Mouse (Mus musculus) forebrain, embryonic 14.5 days (tissue): ENCODE data around the gene Olfr644. TPM values are rescaled to one million over a fixed set of nuclear protein-coding genes. Genes with fewer than 3 reads are reported as not detected.

Experiments used
- ATAC-seq: fragments of 200-750 bp; cut with Nextera tagmentation; 2 replicates; pipeline ENCODE4 v1.8.0; 2017; ENCODE audit warnings: mild to moderate bottlenecking, moderate library complexity
- DNase-seq: peaks from one replicate; pipeline ENCODE4 v3.0.0-alpha.2; 2015; ENCODE audit warnings: low spot score
- H3K27ac ChIP-seq: fragments of 300-500 bp; sonication (generic); 2 replicates; pipeline ENCODE4 v1.5.1; 2014; ENCODE audit warnings: low read depth, mild to moderate bottlenecking, control low read depth, low read length, moderate library complexity
- H3K27me3 ChIP-seq: fragments of 300-500 bp; sonication (generic); replicated peaks from 2 replicates; pipeline ENCODE4 v1.6.1; 2014; ENCODE audit warnings: low read length, control low read depth, mixed read lengths; ENCODE audit not compliant: control insufficient read depth, insufficient read depth
- H3K36me3 ChIP-seq: fragments of 300-500 bp; sonication (generic); 2 replicates; pipeline ENCODE4 v1.6.1; 2014; ENCODE audit warnings: low read length, control low read depth; ENCODE audit not compliant: control insufficient read depth, insufficient read depth
- H3K4me1 ChIP-seq: fragments of 300-500 bp; sonication (generic); 2 replicates; pipeline ENCODE4 v1.6.1; 2014; ENCODE audit warnings: antibody characterized with exemption, low read length, control low read depth; ENCODE audit not compliant: control insufficient read depth, insufficient read depth
- H3K4me2 ChIP-seq: fragments of 300-500 bp; sonication (generic); 2 replicates; pipeline ENCODE4 v1.6.1; 2014; ENCODE audit warnings: mild to moderate bottlenecking, control low read depth, low read length
- H3K4me3 ChIP-seq: fragments of 300-500 bp; sonication (generic); 2 replicates; pipeline ENCODE4 v1.5.1; 2014; ENCODE audit warnings: low read depth, low read length, control low read depth
- H3K9ac ChIP-seq: fragments of 300-500 bp; sonication (generic); 2 replicates; pipeline ENCODE4 v1.6.1; 2014; ENCODE audit warnings: mild to moderate bottlenecking, low read length, control low read depth, moderate library complexity
- H3K9me3 ChIP-seq: fragments of 300-500 bp; sonication (generic); replicated peaks from 2 replicates; pipeline ENCODE4 v1.6.1; 2016; ENCODE audit warnings: low read length, control low read depth, mixed read lengths; ENCODE audit not compliant: control insufficient read depth
- WGBS: fragments of 180-500 bp; shearing (Covaris S2); extraction: QIAGEN DNeasy Blood & Tissue Kit; methylation state at CpG from one replicate; pipeline ENCODE4 v1.1.7; 2014; 5-methylcytosine and 5-hydroxymethylcytosine counted together
- polyA plus RNA-seq: library from polyadenylated mRNA; unstranded; fragments of >200 nt; fragmentation: Nextera tagmentation; extraction: Ambion mirVana; gene quantifications from 2 replicates; pipeline ENCODE4 v1.2.1, GENCODE M21; 2014

Gene Olfr644
- polyA plus RNA-seq: not detected in 2 replicates

DNA sequence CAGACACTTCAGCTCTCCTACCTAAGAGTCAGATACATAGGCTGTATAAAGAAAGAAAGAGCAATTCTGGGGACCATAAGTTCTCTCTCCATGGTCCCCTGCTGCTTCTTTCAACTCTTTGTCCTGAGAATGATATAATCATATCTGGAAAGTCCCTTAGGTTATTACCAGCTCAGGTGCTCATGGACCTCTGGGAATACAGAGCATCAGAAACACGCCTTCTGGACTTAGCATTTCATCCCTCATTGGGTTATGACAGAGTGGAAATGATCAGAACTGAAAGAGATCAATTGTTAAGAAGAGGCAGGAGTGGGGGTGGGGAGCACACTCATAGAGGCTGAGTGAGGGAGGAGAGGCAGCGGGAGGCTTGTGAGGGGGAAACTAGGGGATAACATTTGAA, at the start of gene Olfr644:
Gene Olfr644, minus strand, starts transcription at position 101 of the 400 bp plus-strand sequence.
- 72% methylated on average over 2 of the region's 2 CpGs for WGBS

GRCm38 (mm10) chr7:104104757-104104972, 33.0 kb upstream of the Olfr644 start, which contains the start of gene Olfr646:
TSS of gene Olfr646 (plus strand) at chr7:104104873.
- no peaks in the 10 kb centered on the region for H3K36me3 ChIP-seq
- no peaks in the 10 kb centered on the region for H3K9me3 ChIP-seq
- H3K4me2 ChIP-seq: no peak within 1 kb of the TSS
- H3K27me3 ChIP-seq: no peaks in the 10 kb centered on the region
- no peak within 1 kb of the TSS for H3K4me3 ChIP-seq
- ATAC-seq: no peak
- no peak within 1 kb of the TSS for H3K27ac ChIP-seq
- H3K9ac ChIP-seq: no peak within 1 kb of the TSS
- DNase-seq: no peak
- H3K4me1 ChIP-seq: no peaks in the 10 kb centered on the region

More for the DNA sequence above, at the start of gene Olfr644:
- no peaks in the 10 kb centered on the region for H3K36me3 ChIP-seq
- DNase-seq (no peak), ATAC-seq (no peak)
- no peak within 1 kb of the TSS for H3K4me2 ChIP-seq
- no peak within 1 kb of the TSS for H3K4me3 ChIP-seq
- H3K27me3 ChIP-seq: no peaks in the 10 kb centered on the region
- no peak within 1 kb of the TSS for H3K9ac ChIP-seq
- no peaks in the 10 kb centered on the region for H3K9me3 ChIP-seq
- no peaks in the 10 kb centered on the region for H3K4me1 ChIP-seq
- H3K27ac ChIP-seq: no peak within 1 kb of the TSS

- 56% methylated on average over 4 of the region's 4 CpGs for WGBS
- Histone ChIP-seq H3K4me2 (no peak overlapping the region), H3K9me3 (no peaks in the 10 kb centered on the region), H3K9ac (no peak overlapping the region), H3K27me3 (no peaks in the 10 kb centered on the region), H3K4me1 (no peaks in the 10 kb centered on the region), H3K4me3 (no peak overlapping the region), H3K27ac (no peak overlapping the region), H3K36me3 (no peaks in the 10 kb centered on the region)
- no peak for DNase-seq
- ATAC-seq: no peak
Observed at GRCm38 (mm10) chr7:104103913-104104756, 32.5 kb upstream of the Olfr644 start.

GRCm38 (mm10) chr7:104085365-104085764, 13.7 kb upstream of the Olfr644 start, which contains the start of gene Olfr645:
TSS of gene Olfr645 (minus strand) at chr7:104085465.
- Histone ChIP-seq H3K36me3 (no peaks in the 10 kb centered on the region), H3K4me3 (no peak within 1 kb of the TSS), H3K27ac (no peak within 1 kb of the TSS), H3K9me3 (no peaks in the 10 kb centered on the region), H3K9ac (no peak within 1 kb of the TSS), H3K4me1 (no peaks in the 10 kb centered on the region), H3K27me3 (no peaks in the 10 kb centered on the region), H3K4me2 (no peak within 1 kb of the TSS)
- WGBS: 87% methylated on average over 1 of the region's 1 CpGs
- no peak for ATAC-seq
- no peak for DNase-seq

DNA sequence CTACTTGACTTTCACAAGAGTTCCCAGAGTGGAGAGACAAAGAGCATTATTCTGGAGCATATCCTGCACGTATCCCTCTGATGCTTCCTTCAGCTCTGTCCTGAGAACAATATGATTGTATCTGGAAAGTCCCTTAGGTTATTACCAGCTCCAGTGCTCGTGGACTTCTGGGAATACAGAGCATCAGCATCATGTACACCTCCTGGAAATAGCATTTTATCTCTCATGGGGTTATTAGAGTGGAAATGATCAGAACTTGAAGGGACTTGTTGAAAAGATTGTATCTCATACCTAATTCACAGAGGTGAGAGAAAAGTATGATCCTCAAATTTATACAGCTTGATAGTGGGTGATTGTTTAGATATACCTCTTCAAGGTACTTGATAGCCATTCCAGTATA, 10.3 kb downstream of the Olfr644 start, which contains the start of gene 4930516K23Rik:
Gene 4930516K23Rik, minus strand, starts transcription at position 101 of the 400 bp plus-strand sequence.
- no peak within 1 kb of the TSS for H3K27ac ChIP-seq
- ATAC-seq: no peak
- H3K9ac ChIP-seq: no peak within 1 kb of the TSS
- 51% methylated on average over 2 of the region's 2 CpGs for WGBS
- no peak within 1 kb of the TSS for H3K4me3 ChIP-seq
- DNase-seq: no peak
- no peaks in the 10 kb centered on the region for H3K27me3 ChIP-seq
- H3K4me2 ChIP-seq: no peak within 1 kb of the TSS
- H3K9me3 ChIP-seq: no peaks in the 10 kb centered on the region
- no peaks in the 10 kb centered on the region for H3K4me1 ChIP-seq
- no peaks in the 10 kb centered on the region for H3K36me3 ChIP-seq

GRCm38 (mm10) chr7:104059215-104059614, 12.5 kb downstream of the Olfr644 start:
- H3K4me2 ChIP-seq: no peak overlapping the region
- H3K27me3 ChIP-seq: no peaks in the 10 kb centered on the region
- no peaks in the 10 kb centered on the region for H3K9me3 ChIP-seq
- H3K4me3 ChIP-seq: no peak overlapping the region
- no peak overlapping the region for H3K27ac ChIP-seq
- no peaks in the 10 kb centered on the region for H3K36me3 ChIP-seq
- WGBS: 88% methylated on average over 1 of the region's 1 CpGs
- DNase-seq (no peak), ATAC-seq (no peak)
- H3K4me1 ChIP-seq: no peaks in the 10 kb centered on the region
- H3K9ac ChIP-seq: no peak overlapping the region

DNA sequence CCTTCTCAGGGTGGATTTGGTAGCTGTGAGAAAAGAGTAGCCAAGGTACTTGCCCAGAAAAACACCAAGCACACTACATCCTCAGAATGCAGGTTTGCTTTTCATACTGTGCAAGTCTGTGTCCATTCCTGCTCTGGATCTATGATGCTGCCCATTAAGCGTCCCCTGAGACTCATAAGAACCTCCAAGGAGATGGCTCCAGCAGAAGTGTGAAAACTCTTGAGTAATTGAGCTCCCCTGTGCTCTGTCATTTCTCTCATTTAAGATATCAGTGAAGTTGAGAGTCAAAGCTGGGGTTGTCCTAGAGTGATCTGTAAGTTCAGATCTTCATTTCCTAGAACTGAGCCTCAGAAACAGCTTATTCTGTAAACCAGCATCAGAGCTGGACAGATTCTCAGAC, 19.1 kb downstream of the Olfr644 start, which contains the start of gene Olfr642:
Gene Olfr642, minus strand, starts transcription at position 101 of the 400 bp plus-strand sequence.
- Histone ChIP-seq H3K27me3 (no peaks in the 10 kb centered on the region), H3K4me3 (no peak within 1 kb of the TSS), H3K27ac (no peak within 1 kb of the TSS), H3K9me3 (no peaks in the 10 kb centered on the region), H3K9ac (no peak within 1 kb of the TSS), H3K4me2 (no peak within 1 kb of the TSS), H3K36me3 (no peaks in the 10 kb centered on the region), H3K4me1 (no peaks in the 10 kb centered on the region)
- WGBS: 85% methylated on average over 1 of the region's 1 CpGs
- ATAC-seq (no peak), DNase-seq (no peak)

DNA sequence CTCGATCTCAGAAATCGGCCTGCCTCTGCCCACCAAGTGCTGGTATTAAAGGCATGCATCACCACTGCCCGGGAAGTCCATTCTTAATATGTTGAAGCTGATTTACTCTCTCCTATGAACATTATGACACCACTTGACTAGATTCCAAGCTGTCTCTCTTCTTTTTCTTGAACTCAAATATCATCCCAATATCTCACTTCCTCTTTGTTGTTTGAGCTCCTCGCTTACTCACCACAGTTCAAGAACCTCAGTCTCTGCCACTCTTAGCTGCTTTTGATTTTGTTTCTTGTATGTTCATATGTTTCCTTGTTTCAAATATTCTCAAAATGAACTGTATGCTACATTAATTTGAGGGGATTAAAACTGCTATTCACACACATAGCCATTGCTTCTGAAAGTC, 20.9 kb downstream of the Olfr644 start:
- H3K9ac ChIP-seq: no peak overlapping the region
- no peak overlapping the region for H3K4me2 ChIP-seq
- H3K4me1 ChIP-seq: no peaks in the 10 kb centered on the region
- H3K27ac ChIP-seq: no peak overlapping the region
- ATAC-seq: no peak
- H3K4me3 ChIP-seq: no peak overlapping the region
- no peaks in the 10 kb centered on the region for H3K27me3 ChIP-seq
- DNase-seq: no peak
- no peaks in the 10 kb centered on the region for H3K36me3 ChIP-seq
- H3K9me3 ChIP-seq: no peaks in the 10 kb centered on the region
- whole genome bisulfite sequencing: 94% methylated on average over 4 of the region's 4 CpGs

DNA sequence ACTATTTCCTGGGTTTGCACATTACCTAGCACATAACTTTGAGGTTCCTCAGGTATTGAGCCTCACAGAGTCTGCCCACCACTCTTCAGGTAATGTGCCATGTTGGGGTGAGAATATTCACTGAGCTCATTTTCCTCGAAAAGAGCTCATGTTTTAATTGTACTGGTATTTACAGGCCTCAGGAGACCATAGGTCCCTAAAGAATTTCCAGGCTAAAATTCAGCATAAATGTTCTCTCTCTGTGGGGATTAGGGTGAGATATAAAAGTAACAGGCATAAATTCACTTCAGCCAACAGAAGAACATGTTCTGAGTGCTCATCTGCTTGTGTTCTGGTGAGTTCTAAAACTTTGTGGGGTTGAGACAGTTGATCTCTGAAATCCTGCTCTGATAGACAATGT, 36.5 kb downstream of the Olfr644 start, which contains the start of gene Olfr641:
Gene Olfr641, plus strand, starts transcription at position 301 of the 400 bp plus-strand sequence.
- H3K27me3 ChIP-seq: no peaks in the 10 kb centered on the region
- H3K9ac ChIP-seq: no peak within 1 kb of the TSS
- H3K4me1 ChIP-seq: no peaks in the 10 kb centered on the region
- no peak within 1 kb of the TSS for H3K4me3 ChIP-seq
- H3K27ac ChIP-seq: no peak within 1 kb of the TSS
- WGBS: 85% methylated on average over 1 of the region's 1 CpGs
- H3K36me3 ChIP-seq: no peaks in the 10 kb centered on the region
- DNase-seq: no peak
- H3K4me2 ChIP-seq: no peak within 1 kb of the TSS
- ATAC-seq: no peak
- no peaks in the 10 kb centered on the region for H3K9me3 ChIP-seq
